Mouse (Mus musculus): Measurements from ENCODE around the gene Bicra.

The Bicra gene

GRCm38 (mm10) chr7:16048164-16048564 is 443 bp upstream of the Bicra start:
- peak; percentile 98 for DNase-seq (ENCODE audit: low read depth, low spot score)

- DNase-seq (ENCODE audit: low read depth, low spot score), result no peak
These were observed 1.0 kb downstream of the Bicra start for GRCm38 (mm10) chr7:16046481-16047337.

GRCm38 (mm10) chr7:16046101-16046480 is 1.6 kb downstream of the Bicra start:
- peak; percentile 74 for DNase-seq (ENCODE audit: low read depth, low spot score)

- DNase-seq (ENCODE audit: low read depth, low spot score), result no peak
These were observed 2.2 kb downstream of the Bicra start for GRCm38 (mm10) chr7:16045538-16045937.

- no peak for DNase-seq (ENCODE audit: low read depth, low spot score)
These were observed 3.2 kb downstream of the Bicra start for GRCm38 (mm10) chr7:16044531-16044930.

- DNase-seq (ENCODE audit: low read depth, low spot score), result no peak
These were observed 3.8 kb downstream of the Bicra start for GRCm38 (mm10) chr7:16043861-16044435.

- no peak for DNase-seq (ENCODE audit: low read depth, low spot score)
These were observed 4.6 kb downstream of the Bicra start for GRCm38 (mm10) chr7:16042850-16043775.

GRCm38 (mm10) chr7:16041208-16041607 is 6.5 kb downstream of the Bicra start:
- no peak for DNase-seq (ENCODE audit: low read depth, low spot score)

GRCm38 (mm10) chr7:16039363-16039762 is 8.4 kb downstream of the Bicra start:
- DNase-seq (ENCODE audit: low read depth, low spot score), result no peak

- DNase-seq (ENCODE audit: low read depth, low spot score), result no peak
These were observed 10.7 kb downstream of the Bicra start for GRCm38 (mm10) chr7:16036972-16037371.

GRCm38 (mm10) chr7:16033580-16034461 is 13.9 kb downstream of the Bicra start:
- DNase-seq (ENCODE audit: low read depth, low spot score), result no peak

- no peak for DNase-seq (ENCODE audit: low read depth, low spot score)
These were observed 14.7 kb downstream of the Bicra start for GRCm38 (mm10) chr7:16033059-16033458.

GRCm38 (mm10) chr7:16031072-16031471 is 16.6 kb downstream of the Bicra start:
- no peak for DNase-seq (ENCODE audit: low read depth, low spot score)

GRCm38 (mm10) chr7:16028102-16028927 is 19.4 kb downstream of the Bicra start:
- no peak for DNase-seq (ENCODE audit: low read depth, low spot score)

- DNase-seq (ENCODE audit: low read depth, low spot score), result no peak
These were observed 23.0 kb downstream of the Bicra start for GRCm38 (mm10) chr7:16024603-16025222.

GRCm38 (mm10) chr7:16019256-16020094 is 28.2 kb downstream of the Bicra start:
- DNase-seq (ENCODE audit: low read depth, low spot score), result no peak

- no peak for DNase-seq (ENCODE audit: low read depth, low spot score)
These were observed 29.5 kb downstream of the Bicra start for GRCm38 (mm10) chr7:16018016-16018810.

GRCm38 (mm10) chr7:16015384-16015783 is 32.3 kb downstream of the Bicra start:
- no peak for DNase-seq (ENCODE audit: low read depth, low spot score)
